ENCODE assay signal across 33 mouse cellular contexts in the genomic region with DNA sequence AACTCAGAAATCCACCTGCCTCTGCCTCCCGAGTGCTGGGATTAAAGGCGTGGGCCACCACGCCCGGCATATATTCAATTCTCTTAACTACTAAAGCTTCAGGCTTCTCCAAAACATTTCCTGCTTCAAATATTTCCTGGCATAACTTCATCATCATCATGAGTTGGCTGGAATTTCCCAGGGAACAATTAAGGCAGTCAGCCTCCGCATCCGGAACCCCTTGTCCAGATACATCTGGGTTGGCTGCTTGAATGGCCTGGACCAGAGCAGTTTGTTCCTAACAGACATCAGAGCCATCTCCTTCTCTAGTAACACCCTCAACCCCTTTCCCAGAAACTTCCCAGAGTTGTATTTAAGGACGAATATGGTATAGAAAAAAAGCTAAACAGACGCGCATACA. TPM values are rescaled to one million over a fixed set of nuclear protein-coding genes. Genes with fewer than 3 reads are reported as not detected.
DNase-seq lines count a peak whose midpoint lies in the region; ATAC-seq and TF ChIP-seq lines count a peak whose summit lies in the region.
"Had no signal": no experiment of that assay in that cellular context is flagged by ENCODE, and none has a peak within 500 bp of the region (broad histone marks: within the 10 kb centered on the region; RNA-seq: fewer than 3 reads in every experiment).

No protein-coding gene starts in this region.

- no peaks in the 10 kb centered on the region for H3K79me2 ChIP-seq in heart, adult 2 months (replicated peaks; ENCODE audit: control insufficient read depth, insufficient read depth, low read length)

- H3K4me1 ChIP-seq in heart, adult 2 months (ENCODE audit: control insufficient read depth, insufficient read depth, low read length) = peaks cover 9% of the 10 kb centered on the region
- H3K4me1 ChIP-seq in heart, embryonic 12.5 days (replicated peaks) = peaks cover 21% of the 10 kb centered on the region
- peaks cover 50% of the 10 kb centered on the region for H3K4me1 ChIP-seq in kidney, embryonic 15.5 days

- TF ChIP-seq POLR2A in heart, adult 2 months (IDR thresholded peaks at IDR 0.05; ENCODE audit: insufficient read depth, low read depth, low read length) = no peak

- H3K4me2 ChIP-seq in heart, embryonic 12.5 days = no peak overlapping the region
- no peak overlapping the region for H3K4me2 ChIP-seq in kidney, embryonic 15.5 days
- H3K4me2 ChIP-seq: heart, embryonic 13.5 days; hindbrain, embryonic 15.5 days; limb, embryonic 13.5 days; liver, embryonic 12.5 days; midbrain, embryonic 11.5 days; stomach, embryonic 15.5 days had no signal

- H3K27ac ChIP-seq in heart, adult 2 months = no peak overlapping the region
- H3K27ac ChIP-seq in heart, embryonic 12.5 days (ENCODE audit: poor library complexity, severe bottlenecking) = no peak overlapping the region
- H3K27ac ChIP-seq in kidney, embryonic 15.5 days = no peak overlapping the region
- H3K27ac ChIP-seq: forebrain, embryonic 10.5 days; heart, embryonic 13.5 days; hindbrain, embryonic 15.5 days; limb, embryonic 13.5 days; liver, embryonic 12.5 days; stomach, embryonic 15.5 days had no signal

- peaks cover 6% of the 10 kb centered on the region; the same call in 1 of the 2 replicates for H3K9me3 ChIP-seq in heart, embryonic 12.5 days (replicated peaks)
- H3K9me3 ChIP-seq in kidney, embryonic 15.5 days (replicated peaks) = no peaks in the 10 kb centered on the region
- H3K9me3 ChIP-seq: forebrain, embryonic 10.5 days; heart, embryonic 13.5 days; hindbrain, embryonic 15.5 days; limb, embryonic 13.5 days; stomach, embryonic 15.5 days had no signal

- no peak for ATAC-seq in heart, embryonic 12.5 days (ENCODE audit: insufficient number of reproducible peaks, low FRiP score)
- no peak for ATAC-seq in kidney, embryonic 15.5 days (replicated peaks; ENCODE audit: low FRiP score)
- ATAC-seq: activated CD4-positive, CD25-positive, alpha-beta regulatory T cell, adult 4 months; forebrain, postnatal 0 days; liver, embryonic 12.5 days had no signal

- H3K27me3 ChIP-seq in heart, adult 2 months (ENCODE audit: control insufficient read depth, insufficient read depth, low read length) = no peaks in the 10 kb centered on the region
- no peaks in the 10 kb centered on the region for H3K27me3 ChIP-seq in heart, embryonic 12.5 days (replicated peaks)
- no peaks in the 10 kb centered on the region for H3K27me3 ChIP-seq in kidney, embryonic 15.5 days
- H3K27me3 ChIP-seq: heart, embryonic 13.5 days; hindbrain, embryonic 15.5 days; limb, embryonic 13.5 days; stomach, embryonic 15.5 days had no signal

- H3K9ac ChIP-seq in heart, adult 2 months (ENCODE audit: low read depth, low read length) = no peak overlapping the region
- H3K9ac ChIP-seq in heart, embryonic 12.5 days = no peak overlapping the region
- no peak overlapping the region for H3K9ac ChIP-seq in kidney, embryonic 15.5 days
- H3K9ac ChIP-seq: forebrain, postnatal 0 days; heart, embryonic 13.5 days; hindbrain, embryonic 15.5 days; limb, embryonic 13.5 days; liver, embryonic 12.5 days; stomach, embryonic 15.5 days had no signal

- intact Hi-C loops in heart, adult 2 months (cut with DNase I) = no loop called here

- no peak for TF ChIP-seq CTCF in heart, adult 2 months (IDR thresholded peaks at IDR 0.05)

- 0 out of 2 replicates have a peak, but pooled peaks have one; percentile 63 for TF ChIP-seq EP300 in heart, adult 2 months (IDR thresholded peaks at IDR 0.05; ENCODE audit: insufficient read depth, low read depth, low read length)

- no peak overlapping the region for H3K4me3 ChIP-seq in heart, adult 2 months
- H3K4me3 ChIP-seq in heart, embryonic 12.5 days = no peak overlapping the region
- H3K4me3 ChIP-seq in kidney, embryonic 15.5 days (replicated peaks) = no peak overlapping the region
- H3K4me3 ChIP-seq: forebrain, embryonic 10.5 days; heart, embryonic 13.5 days; hindbrain, embryonic 15.5 days; limb, embryonic 13.5 days; liver, embryonic 12.5 days; stomach, embryonic 15.5 days had no signal

- 57% methylated on average over 9 of the region's 9 CpGs for WGBS in heart, adult 2 months
- 90% methylated on average over 9 of the region's 9 CpGs for WGBS in heart, embryonic 12.5 days
- 89% methylated on average over 9 of the region's 9 CpGs for WGBS in kidney, embryonic 15.5 days

- peak in 1 of 2 experiments; percentile 47 for DNase-seq in heart, adult 2 months
- DNase-seq in kidney, postnatal 25 days = peak; percentile 42 to 71
- DNase-seq in heart, postnatal 4 days = peak; percentile 25
- DNase-seq in skeletal muscle tissue, adult 2 months (ENCODE audit: low read depth, low spot score) = peak; percentile 60
- no peak for DNase-seq in testis, postnatal 14 days (ENCODE audit: low spot score)
- DNase-seq: adrenal gland, adult 8-10 months; cerebellum, adult 18-20 months; cerebellum, postnatal 14 days; forebrain, postnatal 0 days; layer of hippocampus, adult 9-11 months; right cerebral cortex, adult 18-20 months; right cerebral cortex, postnatal 4 days; thymus, adult 18-20 months; thymus, postnatal 4 days had no signal

- peaks cover 7% of the 10 kb centered on the region for H3K36me3 ChIP-seq in heart, adult 2 months (ENCODE audit: control insufficient read depth, insufficient read depth, low read length)
- H3K36me3 ChIP-seq in heart, embryonic 12.5 days = peaks cover 10% of the 10 kb centered on the region
- H3K36me3 ChIP-seq in kidney, embryonic 15.5 days = peaks cover 11% of the 10 kb centered on the region
- H3K36me3 ChIP-seq: hindbrain, embryonic 15.5 days; stomach, embryonic 15.5 days had no signal

RNA-seq across cellular contexts. Expression of gene Tbcc, which starts 4.9 kb away (rescaled TPM):
- total RNA-seq in heart, adult 2 months (2021) = 10 to 100 TPM; 16.3 TPM
- 12.7 and 13.3 TPM in 2 replicates for polyA plus RNA-seq in heart, adult 2 months (2012; rRNA removed)
- polyA plus RNA-seq in heart, embryonic 12.5 days (2016; fragmentation: Nextera tagmentation; extraction: Ambion mirVana) = 52.4 and 55.1 TPM in 2 replicates
- 59.3 and 59.7 TPM in 2 replicates for polyA plus RNA-seq in kidney, embryonic 15.5 days (2015; fragmentation: Nextera tagmentation; extraction: Ambion mirVana)
- 10 to 100 TPM; 23.5 to 26.2 TPM for total RNA-seq in heart, postnatal 4 days (2021)

RNA-seq across cellular contexts. Expression of gene Prph2, which starts 14.8 kb away (rescaled TPM):
- total RNA-seq in heart, adult 2 months (2021) = not detected
- not detected in 2 replicates for polyA plus RNA-seq in heart, adult 2 months (2012; rRNA removed)
- polyA plus RNA-seq in heart, embryonic 12.5 days (2016; fragmentation: Nextera tagmentation; extraction: Ambion mirVana) = not detected in 2 replicates
- 0.08 TPM in 1 of 2 replicates, not detected in the other for polyA plus RNA-seq in kidney, embryonic 15.5 days (2015; fragmentation: Nextera tagmentation; extraction: Ambion mirVana)
- not detected for total RNA-seq in heart, postnatal 4 days (2021)
- total RNA-seq: adrenal gland, adult 8-10 months; hematopoietic stem cell, adult 5-6 weeks; left cerebral cortex, adult 18-20 months; left cerebral cortex, postnatal 25 days; megakaryocyte progenitor cell, adult 5-6 weeks; MEL; midbrain, postnatal 0 days had no signal
- polyA plus RNA-seq: activated CD4-positive, CD25-positive, alpha-beta regulatory T cell, adult 4 months; embryonic facial prominence, embryonic 11.5 days; forebrain, embryonic 10.5 days; forebrain, postnatal 0 days; heart, embryonic 13.5 days; intestine, embryonic 14.5 days; limb, embryonic 13.5 days; liver, embryonic 12.5 days; midbrain, embryonic 11.5 days; midbrain, postnatal 0 days; neural tube, embryonic 14.5 days; stomach, embryonic 15.5 days had no signal

RNA-seq across cellular contexts. Expression of gene Bicral, which starts 37.1 kb away (rescaled TPM):
- 10 to 100 TPM; 12.3 to 15.7 TPM for total RNA-seq in heart, adult 2 months (2021)
- 7.4 and 9.6 TPM in 2 replicates for polyA plus RNA-seq in heart, adult 2 months (2012; rRNA removed)
- 4.0 and 5.7 TPM in 2 replicates for polyA plus RNA-seq in heart, embryonic 12.5 days (2016; fragmentation: Nextera tagmentation; extraction: Ambion mirVana)
- polyA plus RNA-seq in kidney, embryonic 15.5 days (2015; fragmentation: Nextera tagmentation; extraction: Ambion mirVana) = 4.2 and 4.9 TPM in 2 replicates
- total RNA-seq in heart, postnatal 4 days (2021) = 10 to 100 TPM; 11.8 to 14.0 TPM
